Mouse (Mus musculus) G1E (cell line): ENCODE measurements around the gene Foxl1.

Experiments used
- CTCF ChIP-seq: IDR thresholded peaks from 2 replicates; pipeline ENCODE4 v1.5.1; 2012; ENCODE audit warnings: low read depth, low read length, inconsistent platforms, mixed read lengths
- GATA2 ChIP-seq: IDR thresholded peaks from 2 replicates; pipeline ENCODE4 v1.6.1; 2012; ENCODE audit warnings: low read depth, low read length, inconsistent platforms, borderline replicate concordance
- POLR2AphosphoS5 ChIP-seq: IDR thresholded peaks from 2 replicates; pipeline ENCODE4 v1.6.1; 2012; ENCODE audit warnings: low read depth, low read length, inconsistent platforms; ENCODE audit not compliant: insufficient replicate concordance

DNA sequence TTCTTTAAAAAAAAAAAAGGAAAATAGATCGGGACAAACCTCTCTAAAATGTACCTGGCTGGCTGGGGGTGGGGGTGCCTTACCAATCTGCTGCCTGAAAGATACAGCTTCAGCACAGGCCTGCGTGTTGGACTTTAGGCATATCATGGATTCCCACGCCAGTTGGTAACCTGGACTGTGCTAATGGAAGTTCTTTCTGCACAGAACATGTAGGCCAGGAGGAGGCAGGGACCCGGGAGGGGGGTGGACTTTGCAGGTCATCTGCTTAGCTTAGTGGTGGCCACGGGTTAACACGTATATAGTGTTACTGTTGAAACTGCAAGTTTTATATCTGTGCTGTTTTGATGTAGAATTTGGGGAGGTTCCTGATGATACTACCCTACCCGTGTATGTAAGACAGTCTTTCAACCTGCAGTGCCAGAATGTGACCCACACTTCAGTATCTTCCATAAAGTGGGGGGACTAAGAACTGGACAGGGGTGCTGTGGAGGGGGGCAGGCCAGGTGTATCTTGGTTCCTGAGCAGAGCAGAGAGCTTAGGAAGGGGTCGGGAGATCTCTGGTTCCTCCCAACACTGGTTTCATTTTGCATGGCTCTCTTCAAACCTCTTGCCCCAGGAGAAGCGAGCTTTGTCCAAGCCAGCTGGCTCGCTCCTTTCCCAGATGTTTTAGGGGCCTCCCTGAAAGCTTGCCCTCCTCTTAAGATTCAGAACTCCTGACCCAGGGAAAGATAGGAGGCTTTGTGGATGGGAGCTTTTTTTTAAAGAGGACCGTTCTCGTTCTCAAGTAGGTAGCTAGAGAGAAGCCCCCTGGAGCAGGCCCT lies 7.9 kb upstream of the Foxl1 start:
- TF ChIP-seq CTCF, result no peak
- TF ChIP-seq GATA2, result no peak
- no peak for TF ChIP-seq POLR2AphosphoS5
